Mouse (Mus musculus) heart, postnatal 14 days (tissue): ENCODE results near the gene Gcnt3. TPM values are rescaled to one million over a fixed set of nuclear protein-coding genes. Genes with fewer than 3 reads are reported as not detected.

ENCODE experiments used
- DNase-seq, 2 experiments: peaks; one replicate each; pipeline ENCODE4 v3.0.0; 2021 to 2022
- intact Hi-C: fragments of 180-260 bp; cut with DNase I; formaldehyde crosslinking; loops from one replicate; pipeline ENCODE4 v1.15.1; 2025
- long read RNA-seq, 2 experiments: library from polyadenylated mRNA; stranded (forward); transcript quantifications; one replicate each; pipeline ENCODE4 v2.0.0; 2021
- total RNA-seq, 2 experiments: library from RNA; stranded (reverse); gene quantifications; 2 replicates each; pipeline ENCODE4 v1.2.3; 2021

Gene Gcnt3
- not detected for total RNA-seq
- long read RNA-seq, experiment 1: 0 reads
- long read RNA-seq, experiment 2: 0 reads

GRCm38 (mm10) chr9:70037988-70038387 lies at the start of gene Gcnt3:
TSS of gene Gcnt3 (minus strand) at chr9:70038088.
- intact Hi-C loops: no loop called here

GRCm38 (mm10) chr9:70087379-70087778 lies 49.5 kb upstream of the Gcnt3 start:
- intact Hi-C loops: loop anchor here (10.0 kb wide), 1 partner anchor 583 kb away; no protein-coding TSS in a partner anchor
- DNase-seq: no peak

More at GRCm38 (mm10) chr9:70037988-70038387, at the start of gene Gcnt3:
- DNase-seq: no peak

- no peak for DNase-seq
- intact Hi-C loops: loop anchor here (10.0 kb wide), 1 partner anchor 581 kb away; no protein-coding TSS in a partner anchor
Measured at GRCm38 (mm10) chr9:70086091-70086490, 48.2 kb upstream of the Gcnt3 start.

GRCm38 (mm10) chr9:70084107-70084506 lies 46.2 kb upstream of the Gcnt3 start:
- peak; percentile 42 to 56 for DNase-seq
- intact Hi-C loops: loop anchor here (10.0 kb wide), 1 partner anchor 579 kb away; no protein-coding TSS in a partner anchor

- intact Hi-C loops: loop anchor here (10.0 kb wide), 1 partner anchor 578 kb away; no protein-coding TSS in a partner anchor
- DNase-seq: no peak
Measured at GRCm38 (mm10) chr9:70082357-70083204, 44.7 kb upstream of the Gcnt3 start.

GRCm38 (mm10) chr9:70081767-70082166 lies 43.9 kb upstream of the Gcnt3 start:
- DNase-seq: no peak
- intact Hi-C loops: loop anchor here (1.0 to 10.0 kb wide), 2 partner anchors 62 to 577 kb away; no protein-coding TSS in a partner anchor

- DNase-seq: no peak
- intact Hi-C loops: loop anchor here (1.0 to 10.0 kb wide), 2 partner anchors 62 to 576 kb away; no protein-coding TSS in a partner anchor
Measured at GRCm38 (mm10) chr9:70080976-70081375, 43.1 kb upstream of the Gcnt3 start.

GRCm38 (mm10) chr9:70080027-70080800 lies 42.3 kb upstream of the Gcnt3 start:
- intact Hi-C loops: loop anchor here (10.0 kb wide), 1 partner anchor 575 kb away; no protein-coding TSS in a partner anchor
- DNase-seq: no peak

GRCm38 (mm10) chr9:70078034-70078433 lies 40.1 kb upstream of the Gcnt3 start:
- intact Hi-C loops: no loop called here
- no peak for DNase-seq

- intact Hi-C loops: no loop called here
- DNase-seq: no peak
Measured at GRCm38 (mm10) chr9:70077170-70077569, 39.3 kb upstream of the Gcnt3 start.

GRCm38 (mm10) chr9:70072387-70072786 lies 34.5 kb upstream of the Gcnt3 start:
- intact Hi-C loops: no loop called here
- no peak for DNase-seq

GRCm38 (mm10) chr9:70069961-70070435 lies 32.1 kb upstream of the Gcnt3 start:
- peak; percentile 34 to 46 for DNase-seq
- intact Hi-C loops: no loop called here

GRCm38 (mm10) chr9:70067497-70067896 lies 29.6 kb upstream of the Gcnt3 start:
- intact Hi-C loops: no loop called here
- no peak for DNase-seq

- intact Hi-C loops: no loop called here
Measured at GRCm38 (mm10) chr9:70062012-70062411, 24.1 kb upstream of the Gcnt3 start.

GRCm38 (mm10) chr9:70053411-70053810 lies 15.5 kb upstream of the Gcnt3 start:
- no peak for DNase-seq
- intact Hi-C loops: no loop called here

More at GRCm38 (mm10) chr9:70062012-70062411, 24.1 kb upstream of the Gcnt3 start:
- DNase-seq: no peak

- intact Hi-C loops: no loop called here
- DNase-seq: no peak
Measured at GRCm38 (mm10) chr9:70052730-70053129, 14.8 kb upstream of the Gcnt3 start.

GRCm38 (mm10) chr9:70049839-70050238 lies 12.0 kb upstream of the Gcnt3 start:
- DNase-seq: no peak
- intact Hi-C loops: no loop called here

GRCm38 (mm10) chr9:70049416-70049783 lies 11.5 kb upstream of the Gcnt3 start:
- DNase-seq: peak in 1 of 2 experiments; percentile 7

GRCm38 (mm10) chr9:70048751-70049415 lies 11.0 kb upstream of the Gcnt3 start:
- peak; percentile 51 to 65 for DNase-seq
- intact Hi-C loops: no loop called here

More at GRCm38 (mm10) chr9:70049416-70049783, 11.5 kb upstream of the Gcnt3 start:
- intact Hi-C loops: no loop called here

- DNase-seq: no peak
- intact Hi-C loops: no loop called here
Measured at GRCm38 (mm10) chr9:70048280-70048679, 10.4 kb upstream of the Gcnt3 start.
